Mouse (Mus musculus) c-Kit-positive CD71-positive TER-119-positive erythroid progenitor cells, embryonic 14.5 days (primary cell): Measurements from ENCODE around the gene Cntn1.

Experiments
- DNase-seq: peaks from one replicate; pipeline ENCODE4 v3.0.0-alpha.2; 2013; ENCODE audit warnings: low spot score

Gene Cntn1

GRCm38 (mm10) chr15:92050996-92051352 lies at the start of gene Cntn1:
Gene Cntn1, plus strand, starts transcription at chr15:92051165.
- no peak for DNase-seq

GRCm38 (mm10) chr15:92001431-92001830 lies 49.5 kb upstream of the Cntn1 start:
- no peak for DNase-seq

DNA sequence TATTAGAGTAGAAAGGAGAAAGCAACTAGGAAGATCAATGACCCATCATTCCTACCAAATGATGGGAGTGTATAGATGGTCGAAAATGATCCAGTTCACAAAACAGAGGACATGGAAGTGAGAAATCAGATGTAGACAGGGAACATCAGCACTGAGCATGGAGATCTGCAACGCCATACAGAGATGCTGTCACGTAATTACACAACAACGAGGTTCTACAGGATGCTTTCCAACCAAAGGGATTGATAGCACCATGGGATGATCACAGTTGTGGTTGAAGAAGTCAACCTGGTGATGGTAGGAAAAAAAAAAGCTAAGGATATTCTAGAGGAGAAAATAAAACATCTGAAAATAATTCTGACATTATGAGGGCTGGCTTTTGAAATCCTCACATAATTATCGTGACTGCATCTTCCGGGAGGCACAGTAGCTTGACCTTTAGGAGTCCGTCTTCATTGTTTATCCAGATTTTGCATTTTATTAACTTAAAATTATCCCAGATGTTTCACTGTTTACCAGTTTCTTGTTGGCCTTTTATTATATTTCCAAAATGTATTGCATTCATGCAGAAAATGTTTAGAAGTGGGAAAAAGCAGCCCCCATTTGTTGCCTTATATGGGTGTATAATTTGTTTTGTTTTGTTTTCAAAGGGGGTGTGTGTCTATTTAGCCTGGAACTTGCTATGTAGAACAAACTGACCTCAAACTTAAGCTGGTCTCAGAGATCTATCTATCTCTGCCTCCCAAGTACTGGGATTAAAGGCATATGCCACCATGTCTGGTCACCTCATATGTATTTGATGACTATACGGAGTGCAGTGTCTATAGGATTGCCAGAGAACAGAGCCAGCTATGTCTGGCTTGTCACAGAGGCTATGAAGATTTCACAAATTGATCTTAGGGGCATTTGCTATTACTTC lies 38.5 kb upstream of the Cntn1 start:
- DNase-seq, result no peak

DNA sequence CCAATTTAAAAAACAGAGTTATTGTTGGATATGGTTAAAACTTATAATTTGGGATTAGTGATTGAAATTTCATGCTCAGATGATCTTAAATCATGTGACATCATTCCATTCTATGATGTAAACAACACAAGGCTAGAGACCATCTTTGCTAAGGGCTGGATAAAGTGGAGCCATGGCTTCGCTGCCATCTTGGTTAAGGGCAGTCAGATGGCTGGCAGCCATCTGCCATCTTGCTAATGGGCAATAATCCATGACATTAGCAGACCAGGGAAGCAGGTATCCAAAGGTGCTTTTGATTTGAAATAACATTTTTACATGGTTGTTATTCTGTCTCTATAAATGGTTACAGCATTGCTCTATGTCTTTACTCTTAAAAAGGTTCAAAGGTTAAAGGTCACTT lies 16.9 kb upstream of the Cntn1 start:
- no peak for DNase-seq

DNA sequence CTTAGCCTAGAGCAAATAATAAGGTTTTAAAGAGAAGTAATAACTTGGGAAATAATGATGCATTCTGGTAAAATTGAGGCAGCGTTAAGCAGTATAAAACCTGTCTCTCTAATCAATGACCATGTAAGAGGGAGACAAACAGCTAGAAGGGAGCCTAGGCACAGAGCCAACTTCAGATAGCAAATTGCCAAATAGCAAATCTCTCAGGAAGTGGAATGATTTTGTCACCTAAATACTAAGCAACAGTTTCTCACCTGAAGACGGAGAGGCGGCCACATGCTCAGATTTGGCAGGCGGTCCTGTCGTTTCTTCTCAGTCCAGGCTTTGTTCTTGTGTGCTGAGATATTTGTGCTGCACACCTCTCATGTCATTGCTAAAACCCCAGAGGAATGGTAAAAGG lies 8.4 kb upstream of the Cntn1 start:
- DNase-seq, result no peak

DNA sequence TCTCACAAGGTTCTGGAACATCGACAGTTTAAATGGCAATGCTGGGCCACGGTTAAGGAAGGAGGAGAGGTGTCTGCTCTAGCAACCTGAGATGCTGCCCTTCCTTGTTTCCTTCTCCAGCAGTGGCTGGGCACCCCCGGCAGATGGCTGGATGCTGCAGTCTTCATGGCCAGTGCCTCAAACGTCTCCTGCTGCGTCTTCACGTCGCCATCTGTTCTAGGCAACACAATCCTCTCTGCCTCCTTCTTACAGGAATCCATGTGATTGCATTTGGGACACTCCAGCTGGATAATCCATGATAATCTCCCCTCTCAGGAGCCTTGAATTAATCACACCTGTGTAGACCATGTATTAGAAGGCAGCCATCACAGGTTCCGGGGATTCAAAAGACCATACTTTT lies 4.9 kb upstream of the Cntn1 start:
- DNase-seq, result no peak

- no peak for DNase-seq
These were observed 2.9 kb upstream of the Cntn1 start for GRCm38 (mm10) chr15:92048031-92048430.

DNA sequence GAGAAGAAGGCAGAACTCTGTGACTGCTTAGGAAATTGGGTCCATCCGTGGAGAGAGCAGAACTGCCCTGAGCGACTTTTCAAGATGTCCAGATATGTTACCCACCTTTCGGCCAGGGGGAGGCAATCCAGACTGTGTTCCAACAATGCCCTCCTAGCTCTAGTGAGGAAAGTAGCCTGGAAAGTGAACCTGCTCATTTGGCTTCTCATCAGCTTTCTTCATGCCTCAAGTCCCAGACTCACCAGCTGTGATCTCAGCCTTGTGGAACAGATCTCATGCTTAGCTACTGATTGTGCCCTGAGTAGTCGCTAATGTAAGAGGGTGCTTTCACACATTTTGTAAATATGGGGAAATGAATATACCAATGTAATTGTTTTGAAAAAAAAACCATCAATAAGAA lies 2.4 kb upstream of the Cntn1 start:
- DNase-seq, result no peak

- DNase-seq, result no peak
These were observed 578 bp downstream of the Cntn1 start for GRCm38 (mm10) chr15:92051353-92052132.

- no peak for DNase-seq
These were observed 1.1 kb downstream of the Cntn1 start for GRCm38 (mm10) chr15:92052133-92052463.

DNA sequence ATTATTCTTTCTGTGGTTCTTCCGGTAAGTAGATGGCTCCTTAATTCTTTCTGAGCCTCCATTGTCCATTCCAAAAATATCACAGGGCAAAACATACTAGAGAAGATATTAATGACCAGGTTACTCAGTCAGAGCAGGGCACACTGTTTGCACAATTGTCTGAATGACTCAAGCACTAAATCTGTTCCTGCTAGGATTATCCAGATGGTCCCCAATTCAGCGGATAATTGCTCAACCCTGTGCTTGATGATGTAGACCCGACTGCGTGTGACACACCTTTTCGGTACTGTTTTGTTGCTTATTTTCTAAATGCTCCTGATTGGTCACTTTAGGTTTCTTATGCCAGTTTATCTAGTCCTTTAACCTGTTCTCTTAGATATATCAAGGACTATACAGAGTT lies 6.6 kb downstream of the Cntn1 start:
- DNase-seq, result no peak

GRCm38 (mm10) chr15:92060986-92061385 lies 10.0 kb downstream of the Cntn1 start:
- DNase-seq, result no peak

DNA sequence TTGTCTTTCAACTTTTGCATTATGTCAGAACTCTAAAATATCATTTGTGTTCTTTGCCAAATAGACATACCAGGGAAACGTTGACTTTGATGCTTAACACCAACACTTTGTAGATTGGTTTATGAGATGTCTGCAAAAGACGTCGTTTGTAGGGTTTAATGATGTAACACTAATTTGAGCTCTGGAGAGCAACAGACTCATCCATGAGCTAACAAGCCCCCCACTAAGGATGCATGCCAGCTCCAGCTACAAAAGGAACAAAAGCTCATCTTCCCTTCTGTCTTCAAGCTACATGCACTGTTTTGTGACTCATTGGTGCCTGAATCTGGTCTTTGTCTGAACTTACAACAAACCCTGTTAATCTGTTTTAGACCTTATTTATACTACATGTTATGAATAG lies 28.5 kb downstream of the Cntn1 start:
- DNase-seq, result no peak

GRCm38 (mm10) chr15:92085876-92086275 lies 34.9 kb downstream of the Cntn1 start:
- no peak for DNase-seq

DNA sequence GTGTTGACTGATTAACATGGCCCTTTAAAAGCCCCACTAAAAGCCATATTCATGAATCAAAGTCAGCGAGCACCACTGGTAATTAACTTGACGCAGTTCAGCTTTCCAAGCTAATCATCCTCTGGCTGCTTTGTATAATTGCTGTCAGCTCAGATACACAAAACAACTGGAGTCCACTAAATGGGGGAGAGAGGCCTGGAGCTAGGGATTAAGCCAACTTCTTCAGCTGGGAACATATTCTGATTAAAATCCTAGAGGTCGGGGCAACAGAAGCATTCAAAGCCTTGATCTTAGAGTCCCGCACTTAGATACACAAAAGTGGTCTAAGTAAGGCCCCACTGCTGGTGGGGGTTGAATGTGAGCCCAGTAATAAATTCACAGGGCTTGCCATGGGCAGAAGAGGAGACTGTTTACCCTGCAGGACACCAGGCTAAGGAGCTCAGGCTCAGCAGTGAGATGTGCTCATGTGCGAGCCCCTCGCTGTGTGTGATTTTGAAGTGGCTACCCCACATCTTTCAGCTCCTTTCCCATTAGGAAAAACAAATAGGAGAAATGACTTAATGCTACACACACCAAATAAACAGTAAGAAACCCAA lies 36.8 kb downstream of the Cntn1 start:
- DNase-seq, result no peak

- no peak for DNase-seq
These were observed 39.8 kb downstream of the Cntn1 start for GRCm38 (mm10) chr15:92090787-92091186.

DNA sequence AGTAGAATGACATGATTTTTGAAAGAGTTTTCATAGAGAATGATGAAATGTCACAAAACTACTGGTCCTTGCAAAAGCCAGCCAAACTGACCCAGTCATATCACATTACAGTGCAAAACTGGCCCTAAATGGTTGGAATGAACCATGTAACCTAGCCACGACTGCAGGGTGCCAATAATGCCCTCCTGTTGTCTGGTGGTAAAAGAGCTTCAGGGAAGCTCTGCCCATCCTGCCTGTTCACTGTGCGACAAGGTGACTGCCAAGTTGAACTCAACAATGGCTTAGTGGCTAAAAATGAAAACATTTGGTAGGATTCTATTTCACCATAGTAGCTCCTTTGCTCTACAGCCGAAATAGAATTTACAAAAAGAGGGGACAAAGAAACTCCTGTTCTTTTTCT lies 41.1 kb downstream of the Cntn1 start:
- no peak for DNase-seq

- no peak for DNase-seq
These were observed 48.6 kb downstream of the Cntn1 start for GRCm38 (mm10) chr15:92099410-92100174.

GRCm38 (mm10) chr15:92101956-92102355 lies 51.0 kb downstream of the Cntn1 start:
- no peak for DNase-seq

DNA sequence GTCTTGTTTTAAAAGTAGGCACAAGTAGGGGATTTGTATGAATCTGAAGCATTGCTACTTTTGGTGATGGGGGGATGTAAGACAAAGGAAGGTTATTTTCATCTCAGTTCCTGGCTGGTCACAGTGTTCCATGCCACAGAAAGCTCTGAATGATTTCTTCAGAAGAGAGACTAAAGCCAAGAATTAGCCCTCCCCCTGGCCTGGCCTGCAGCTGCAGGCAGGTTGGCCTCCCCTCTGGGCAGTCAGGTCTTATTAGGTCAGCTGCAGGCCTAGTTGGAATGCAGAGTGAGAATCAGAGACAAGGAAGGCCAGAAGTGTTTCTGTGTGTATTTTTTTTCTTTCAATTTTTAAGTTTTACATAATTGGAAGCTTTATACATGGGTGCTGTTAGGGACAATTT lies 61.5 kb downstream of the Cntn1 start:
- no peak for DNase-seq

DNA sequence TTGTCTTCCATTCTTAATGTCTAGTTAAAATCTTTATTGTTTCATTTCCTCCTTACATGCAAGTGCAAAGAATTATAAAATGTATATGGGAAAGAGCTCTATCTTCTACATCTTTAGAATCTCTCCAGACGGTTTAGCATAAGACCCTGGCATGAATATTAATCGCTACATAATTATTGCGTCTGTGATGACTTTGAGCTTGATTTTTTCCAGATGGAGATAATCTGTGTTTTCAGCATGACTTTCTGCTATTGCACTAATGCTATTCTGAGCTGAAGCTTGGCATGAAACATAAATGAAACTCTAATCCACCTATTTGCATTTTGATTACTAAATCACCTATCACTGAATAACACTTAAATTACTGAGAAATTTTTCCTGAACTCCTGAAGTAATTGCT lies 82.0 kb downstream of the Cntn1 start:
- DNase-seq, result no peak

GRCm38 (mm10) chr15:92134254-92134653 lies 83.3 kb downstream of the Cntn1 start:
- DNase-seq, result no peak
